Mouse (Mus musculus) CH12.LX (cell line): ENCODE results near the gene Ptprr. TPM values are rescaled to one million over a fixed set of nuclear protein-coding genes. Genes with fewer than 3 reads are reported as not detected.

Experiments
- DNase-seq: peaks from one replicate; pipeline ENCODE4 v3.0.0-alpha.2; 2013; ENCODE audit errors: extremely low read depth
- H3K27ac ChIP-seq: 2 replicates; pipeline ENCODE4 v1.5.1; 2012; ENCODE audit warnings: low read depth, mild to moderate bottlenecking, control low read depth, moderate library complexity; ENCODE audit not compliant: insufficient read depth
- H3K27me3 ChIP-seq: replicated peaks from 2 replicates; pipeline ENCODE3; 2012; ENCODE audit warnings: inconsistent platforms
- H3K36me3 ChIP-seq, 2 experiments: replicated peaks in 1 of 2; 2 replicates each; pipeline versions ENCODE3 to v1.6.1; 2012; ENCODE audit warnings: inconsistent platforms in 1 of 2, low read length in 1 of 2, mild to moderate bottlenecking in 1 of 2, mixed read lengths in 1 of 2, moderate library complexity in 1 of 2; ENCODE audit not compliant: control insufficient read depth in 1 of 2, insufficient read depth in 1 of 2
- H3K4me1 ChIP-seq, 2 experiments: 2 replicates each; pipeline ENCODE4 v1.6.1; 2012; ENCODE audit warnings: inconsistent platforms in 1 of 2, moderate library complexity in 1 of 2; ENCODE audit not compliant: insufficient read depth in 2 of 2, control insufficient read depth in 1 of 2
- H3K4me2 ChIP-seq: 2 replicates; pipeline ENCODE4 v1.6.1; 2012; ENCODE audit warnings: low read depth, mild to moderate bottlenecking, control low read depth; ENCODE audit not compliant: poor library complexity, insufficient read depth, severe bottlenecking
- H3K4me3 ChIP-seq, 3 experiments: fragments of 150-350 bp in 1 of 3; sonication (generic) in 1 of 3; replicated peaks in 1 of 3; 2 replicates each; pipeline versions ENCODE3 to v1.5.1; 2011 to 2012; ENCODE audit warnings: low read depth in 2 of 3, low read length in 2 of 3, mild to moderate bottlenecking in 2 of 3, moderate library complexity in 2 of 3, control low read depth in 1 of 3, improper control_type of control experiment in 1 of 3, inconsistent platforms in 1 of 3, mixed read lengths in 1 of 3; ENCODE audit not compliant: poor library complexity in 1 of 3
- H3K79me2 ChIP-seq: replicated peaks from 2 replicates; pipeline ENCODE4 v1.6.1; 2012; ENCODE audit warnings: mild to moderate bottlenecking, moderate library complexity; ENCODE audit not compliant: control insufficient read depth, poor library complexity, insufficient read depth, severe bottlenecking; ENCODE audit errors: extremely low read depth
- H3K9ac ChIP-seq: 2 replicates; pipeline ENCODE4 v1.6.1; 2012; ENCODE audit warnings: low read depth, mild to moderate bottlenecking, control low read depth, moderate library complexity; ENCODE audit not compliant: insufficient read depth
- H3K9me3 ChIP-seq: replicated peaks from 2 replicates; pipeline ENCODE3; 2012; ENCODE audit warnings: low read length, inconsistent platforms, mixed read lengths
- CTCF ChIP-seq, 2 experiments: IDR thresholded peaks in 1 of 2; conservative IDR thresholded peaks in 1 of 2; 2 replicates each; pipeline ENCODE4 v1.5.1; 2011 to 2012; ENCODE audit warnings: low read depth in 2 of 2, low read length in 2 of 2, improper control_type of control experiment in 1 of 2, inconsistent platforms in 1 of 2, mild to moderate bottlenecking in 1 of 2, moderate library complexity in 1 of 2
- E2F4 ChIP-seq: IDR thresholded peaks from 2 replicates; pipeline ENCODE4 v1.6.1; 2011; ENCODE audit warnings: low read depth, low read length, improper control_type of control experiment; ENCODE audit not compliant: insufficient replicate concordance
- EP300 ChIP-seq: IDR thresholded peaks from 2 replicates; pipeline ENCODE4 v1.6.1; 2011; ENCODE audit warnings: low read length, improper control_type of control experiment
- ETS1 ChIP-seq: conservative IDR thresholded peaks from 2 replicates; pipeline ENCODE4 v1.6.1; 2012; ENCODE audit warnings: low read depth, mild to moderate bottlenecking, inconsistent platforms, low read length, improper control_type of control experiment, moderate library complexity
- GABPA ChIP-seq: IDR thresholded peaks from 2 replicates; pipeline ENCODE4 v1.6.1; 2012; ENCODE audit warnings: low read depth, low read length, improper control_type of control experiment, inconsistent platforms; ENCODE audit not compliant: insufficient replicate concordance
- HCFC1 ChIP-seq: IDR thresholded peaks from 2 replicates; pipeline ENCODE4 v1.6.1; 2012; ENCODE audit warnings: low read depth, mild to moderate bottlenecking, inconsistent platforms, low read length, improper control_type of control experiment
- IRF4 ChIP-seq: IDR thresholded peaks from 2 replicates; pipeline ENCODE4 v1.6.1; 2014; ENCODE audit warnings: low read depth, mild to moderate bottlenecking, inconsistent platforms, low read length, improper control_type of control experiment
- JUN ChIP-seq: IDR thresholded peaks from 2 replicates; pipeline ENCODE4 v1.6.1; 2011; ENCODE audit warnings: low read depth, mild to moderate bottlenecking, low read length, improper control_type of control experiment, moderate library complexity; ENCODE audit not compliant: insufficient read depth
- KAT2A ChIP-seq: IDR thresholded peaks from 2 replicates; pipeline ENCODE4 v1.6.1; 2012; ENCODE audit warnings: low read length, improper control_type of control experiment, inconsistent platforms; ENCODE audit not compliant: insufficient replicate concordance
- MAX ChIP-seq: IDR thresholded peaks from 2 replicates; pipeline ENCODE4 v1.6.1; 2011; ENCODE audit warnings: low read length, improper control_type of control experiment
- MEF2A ChIP-seq: IDR thresholded peaks from 2 replicates; pipeline ENCODE4 v1.6.1; 2014; ENCODE audit warnings: low read depth, mild to moderate bottlenecking, inconsistent platforms, low read length, improper control_type of control experiment, borderline replicate concordance
- MXI1 ChIP-seq: IDR thresholded peaks from 2 replicates; pipeline ENCODE4 v1.6.1; 2011; ENCODE audit warnings: mild to moderate bottlenecking, low read depth, low read length, improper control_type of control experiment
- NELFE ChIP-seq: IDR thresholded peaks from 2 replicates; pipeline ENCODE4 v1.6.1; 2011; ENCODE audit warnings: low read depth, low read length, improper control_type of control experiment
- PAX5 ChIP-seq: IDR thresholded peaks from 2 replicates; pipeline ENCODE4 v1.6.1; 2012; ENCODE audit warnings: low read length, inconsistent platforms, mixed read lengths
- RAD21 ChIP-seq: IDR thresholded peaks from 2 replicates; pipeline ENCODE4 v1.6.1; 2011; ENCODE audit warnings: low read depth, mild to moderate bottlenecking, low read length, improper control_type of control experiment, moderate library complexity
- RCOR1 ChIP-seq: conservative IDR thresholded peaks from 2 replicates; pipeline ENCODE4 v1.6.1; 2012; ENCODE audit warnings: low read depth, mild to moderate bottlenecking, inconsistent platforms, low read length, improper control_type of control experiment
- SIN3A ChIP-seq: IDR thresholded peaks from 2 replicates; pipeline ENCODE4 v1.6.1; 2012; ENCODE audit warnings: low read length, improper control_type of control experiment, inconsistent platforms
- SMC3 ChIP-seq: IDR thresholded peaks from 2 replicates; pipeline ENCODE4 v1.6.1; 2011; ENCODE audit warnings: low read depth, low read length, improper control_type of control experiment
- USF1 ChIP-seq: IDR thresholded peaks from 2 replicates; pipeline ENCODE4 v1.6.1; 2014; ENCODE audit warnings: low read depth, mild to moderate bottlenecking, inconsistent platforms, low read length, improper control_type of control experiment
- USF2 ChIP-seq: conservative IDR thresholded peaks from 2 replicates; pipeline ENCODE4 v1.6.1; 2011; ENCODE audit warnings: low read depth, low read length, improper control_type of control experiment
- ZKSCAN1 ChIP-seq: IDR thresholded peaks from 2 replicates; pipeline ENCODE4 v1.6.1; 2012; ENCODE audit warnings: low read depth, inconsistent platforms, low read length, improper control_type of control experiment, borderline replicate concordance
- ZMIZ1 ChIP-seq: IDR thresholded peaks from 2 replicates; pipeline ENCODE4 v1.6.1; 2012; ENCODE audit warnings: low read depth, mild to moderate bottlenecking, inconsistent platforms, low read length, improper control_type of control experiment
- dilution Hi-C: fragments of 300-500 bp; cut with MboI; formaldehyde crosslinking; loops from 2 replicates; pipeline ENCODE4 v1.14.3; 2020; ENCODE audit warnings: low sequenced_read_pairs; ENCODE audit not compliant: extremely low pct_unique_long_range_greater_than_20kb, extremely low pct_ligation_motif_present
- in situ Hi-C: fragments of 300-500 bp; cut with MboI; formaldehyde crosslinking; loops from 3 replicates; pipeline ENCODE4 v1.14.3; 2019; ENCODE audit warnings: low sequenced_read_pairs, low pct_ligation_motif_present, low pct_unique_long_range_greater_than_20kb, mixed read lengths
- polyA plus RNA-seq: library from polyadenylated mRNA; unstranded; fragments of >175 nt; gene quantifications from 2 replicates; pipeline ENCODE4 v1.2.1, GENCODE M21; 2012; ENCODE audit warnings: low read depth; ENCODE audit not compliant: insufficient read length
- total RNA-seq, 2 experiments: library from RNA; depleted of rRNA; stranded (reverse); fragments of 300-350 nt in 1 of 2; fragments of >200 nt in 1 of 2; gene quantifications; 2 replicates each; pipeline ENCODE4 v1.2.3; 2012 to 2014

Ptprr gene
- total and polyA plus RNA-seq, 3 experiments, result 0.51 to 1.9 (median 0.81) TPM

DNA sequence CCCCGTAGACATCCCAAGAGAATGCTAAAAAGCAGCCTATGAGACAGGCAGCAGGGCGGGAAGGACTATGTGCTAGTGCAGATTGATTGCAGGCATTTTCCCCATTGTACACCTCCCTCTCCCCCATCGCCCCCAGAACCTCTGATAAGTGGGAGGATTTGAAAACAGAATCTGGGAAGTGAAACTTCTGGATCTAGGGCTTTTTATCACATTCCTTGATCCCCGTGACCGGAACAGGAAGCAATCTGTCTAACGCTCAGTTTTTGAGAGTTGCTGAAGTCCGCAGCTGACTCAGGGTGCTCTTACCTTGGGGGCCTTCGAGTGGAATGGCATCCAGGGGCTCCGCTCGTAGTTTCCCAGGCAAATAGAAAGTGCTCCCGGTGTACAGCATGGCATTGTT lies 246.5 kb downstream of the Ptprr start:
- DNase-seq, result no peak
- Histone ChIP-seq H3K36me3 (no peaks in the 10 kb centered on the region), H3K27me3 (no peaks in the 10 kb centered on the region), H3K9me3 (no peaks in the 10 kb centered on the region), H3K79me2 (no peaks in the 10 kb centered on the region), H3K4me1 (peaks cover 0 to 10% of the 10 kb centered on the region in 2 experiments; a peak in 2 of 4 replicates), H3K4me3 (no peak overlapping the region), H3K4me2 (no peak overlapping the region), H3K9ac (no peak overlapping the region), H3K27ac (no peak overlapping the region)
- TF ChIP-seq PAX5 (no peak), RAD21 (no peak), CTCF (conservative IDR thresholded peaks at IDR 0.05 in 1 of 2, IDR thresholded peaks at IDR 0.05 in 1 of 2; ENCODE audit: low read depth in 2 of 2, low read length in 2 of 2) (no peak), MEF2A (no peak), MXI1 (no peak), GABPA (no peak), MAX (no peak)
- dilution Hi-C loops, result no loop called here
- in situ Hi-C loops, result no loop called here

DNA sequence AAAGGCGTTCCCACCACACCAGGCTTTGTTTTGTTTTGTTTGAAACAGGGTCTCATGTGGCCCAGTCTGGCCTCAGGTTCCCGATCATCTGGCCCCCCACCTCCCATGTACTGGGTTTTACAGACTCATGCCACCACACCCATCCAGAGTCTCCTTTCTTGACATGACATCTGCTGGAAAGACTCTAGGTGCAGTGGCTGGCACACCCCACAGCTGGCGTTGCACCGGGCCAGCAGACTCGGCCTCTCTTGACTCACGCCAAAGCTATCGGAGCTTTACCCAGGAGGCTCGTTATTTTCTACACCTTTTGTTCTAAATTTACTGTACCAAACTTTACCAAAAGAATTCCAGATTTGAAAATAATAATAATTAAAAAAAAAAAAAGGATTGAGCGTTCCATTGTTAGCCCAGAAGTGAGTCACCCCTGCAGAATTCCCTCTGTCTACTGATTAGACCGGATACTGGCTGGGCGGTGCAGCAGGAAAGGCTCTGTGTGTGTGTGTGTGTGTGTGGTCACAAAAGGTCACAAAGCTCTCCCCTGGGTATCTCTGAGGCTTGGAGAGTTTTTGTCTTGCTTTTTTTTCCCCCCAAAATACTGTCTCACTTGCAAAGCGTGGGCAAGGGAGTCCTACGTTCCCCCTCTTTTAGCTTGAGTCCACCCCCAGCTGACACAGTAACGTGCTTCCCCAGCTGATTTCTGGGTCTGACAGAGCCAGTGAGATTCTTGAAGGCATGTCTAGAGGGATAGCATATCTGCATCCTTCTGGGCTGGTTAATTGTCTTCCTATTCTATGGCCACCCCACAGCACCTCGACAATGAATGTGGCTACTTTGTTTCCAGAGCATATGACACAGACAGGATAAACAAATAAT lies 248.8 kb downstream of the Ptprr start:
- TF ChIP-seq GABPA (no peak), RCOR1 (no peak), IRF4 (no peak)
- TF ChIP-seq, all 38 proteins: peak for 0
- Histone ChIP-seq H3K9ac (no peak overlapping the region), H3K27ac (no peak overlapping the region), H3K9me3 (no peaks in the 10 kb centered on the region), H3K27me3 (no peaks in the 10 kb centered on the region), H3K4me1 (peaks cover 2 to 10% of the 10 kb centered on the region in 2 experiments; a peak in 3 of 4 replicates), H3K79me2 (no peaks in the 10 kb centered on the region), H3K36me3 (no peaks in the 10 kb centered on the region), H3K4me2 (no peak overlapping the region), H3K4me3 (no peak overlapping the region)
- in situ Hi-C loops, result no loop called here
- dilution Hi-C loops, result no loop called here
- DNase-seq, result no peak

DNA sequence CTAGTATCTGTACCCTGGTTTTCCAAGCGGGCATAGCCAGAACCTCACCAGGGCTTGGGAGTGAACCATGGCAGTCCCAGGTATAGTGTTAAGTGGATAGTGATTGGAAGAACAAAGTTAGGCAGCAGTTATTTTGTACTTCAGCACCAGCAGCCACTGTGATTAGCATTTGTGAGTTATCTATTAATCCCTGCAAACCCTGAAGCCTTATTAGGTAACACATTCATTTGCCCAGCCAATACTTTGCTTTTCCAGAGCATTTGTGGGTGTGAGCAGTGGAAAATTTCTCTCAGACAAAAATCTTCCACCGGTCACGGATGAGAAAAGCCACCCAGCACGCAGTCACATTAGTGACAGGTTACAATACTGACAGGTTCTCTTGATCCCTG lies 249.4 kb downstream of the Ptprr start:
- DNase-seq, result no peak
- in situ Hi-C loops (no loop called here), dilution Hi-C loops (no loop called here)
- Histone ChIP-seq H3K4me1 (peaks cover 2 to 10% of the 10 kb centered on the region in 2 experiments; a peak in 3 of 4 replicates), H3K27ac (no peak overlapping the region), H3K36me3 (no peaks in the 10 kb centered on the region), H3K9me3 (no peaks in the 10 kb centered on the region), H3K9ac (no peak overlapping the region), H3K4me2 (no peak overlapping the region), H3K4me3 (no peak overlapping the region), H3K79me2 (no peaks in the 10 kb centered on the region), H3K27me3 (no peaks in the 10 kb centered on the region)
- no peak for TF ChIP-seq E2F4
- TF ChIP-seq SMC3, result no peak
- no peak for TF ChIP-seq USF1
- no peak for TF ChIP-seq KAT2A
- no peak for TF ChIP-seq NELFE
- no peak for TF ChIP-seq SIN3A
- TF ChIP-seq MEF2A, result no peak
- no peak for TF ChIP-seq RCOR1
- TF ChIP-seq ZKSCAN1, result no peak
- TF ChIP-seq JUN, result no peak
- TF ChIP-seq ETS1, result no peak
- TF ChIP-seq USF2, result no peak
- no peak for TF ChIP-seq HCFC1
- no peak for TF ChIP-seq GABPA
- TF ChIP-seq EP300, result no peak
- TF ChIP-seq ZMIZ1, result no peak
- no peak for TF ChIP-seq CTCF (conservative IDR thresholded peaks at IDR 0.05 in 1 of 2, IDR thresholded peaks at IDR 0.05 in 1 of 2; ENCODE audit: low read depth in 2 of 2, low read length in 2 of 2)
- TF ChIP-seq RAD21, result no peak
